Mouse (Mus musculus) hindbrain, embryonic 11.5 days (tissue): ENCODE data around the gene Csf1. TPM values are rescaled to one million over a fixed set of nuclear protein-coding genes. Genes with fewer than 3 reads are reported as not detected.

Experiments used
- ATAC-seq: fragments of 200-750 bp; cut with Nextera tagmentation; 2 replicates; pipeline ENCODE4 v1.8.0; 2017; ENCODE audit warnings: mild to moderate bottlenecking, moderate TSS enrichment, moderate library complexity; ENCODE audit not compliant: low FRiP score
- DNase-seq: peaks from one replicate; pipeline ENCODE4 v3.0.0-alpha.2; 2015; ENCODE audit warnings: low spot score
- H3K27ac ChIP-seq: fragments of 300-500 bp; sonication (generic); 2 replicates; pipeline ENCODE4 v1.5.1; 2014; ENCODE audit warnings: mild to moderate bottlenecking, low read depth, low read length
- H3K27me3 ChIP-seq: fragments of 300-500 bp; sonication (generic); 2 replicates; pipeline ENCODE4 v1.6.1; 2014; ENCODE audit warnings: mild to moderate bottlenecking, low read length, moderate library complexity, mixed read lengths; ENCODE audit not compliant: control insufficient read depth, insufficient read depth
- H3K36me3 ChIP-seq: fragments of 300-500 bp; sonication (generic); 2 replicates; pipeline ENCODE4 v1.6.1; 2014; ENCODE audit warnings: mild to moderate bottlenecking, low read length, moderate library complexity, mixed read lengths; ENCODE audit not compliant: control insufficient read depth, insufficient read depth
- H3K4me1 ChIP-seq: fragments of 300-500 bp; sonication (generic); replicated peaks from 2 replicates; pipeline ENCODE4 v1.6.1; 2014; ENCODE audit warnings: low read length, mixed read lengths; ENCODE audit not compliant: control insufficient read depth, insufficient read depth
- H3K4me2 ChIP-seq: fragments of 300-500 bp; sonication (generic); replicated peaks from 2 replicates; pipeline ENCODE4 v1.6.1; 2014; ENCODE audit warnings: mild to moderate bottlenecking, low read depth, low read length
- H3K4me3 ChIP-seq: fragments of 300-500 bp; sonication (generic); 2 replicates; pipeline ENCODE4 v1.5.1; 2014; ENCODE audit warnings: low read depth, low read length
- H3K9ac ChIP-seq: fragments of 300-500 bp; sonication (generic); 2 replicates; pipeline ENCODE4 v1.6.1; 2014; ENCODE audit warnings: low read depth, low read length
- H3K9me3 ChIP-seq: fragments of 300-500 bp; sonication (generic); 2 replicates; pipeline ENCODE4 v1.6.1; 2016; ENCODE audit warnings: low read length; ENCODE audit not compliant: control insufficient read depth
- WGBS: fragments of 180-500 bp; shearing (Covaris S2); extraction: QIAGEN DNeasy Blood & Tissue Kit; methylation state at CpG from one replicate; pipeline ENCODE4 v1.1.7; 2014; 5-methylcytosine and 5-hydroxymethylcytosine counted together
- polyA plus RNA-seq: library from polyadenylated mRNA; unstranded; fragments of >200 nt; fragmentation: Nextera tagmentation; extraction: Ambion mirVana; gene quantifications from 2 replicates; pipeline ENCODE4 v1.2.1, GENCODE M21; 2014

The Csf1 gene
- polyA plus RNA-seq, 1 experiment from 2014 or later: 5.3 TPM

DNA sequence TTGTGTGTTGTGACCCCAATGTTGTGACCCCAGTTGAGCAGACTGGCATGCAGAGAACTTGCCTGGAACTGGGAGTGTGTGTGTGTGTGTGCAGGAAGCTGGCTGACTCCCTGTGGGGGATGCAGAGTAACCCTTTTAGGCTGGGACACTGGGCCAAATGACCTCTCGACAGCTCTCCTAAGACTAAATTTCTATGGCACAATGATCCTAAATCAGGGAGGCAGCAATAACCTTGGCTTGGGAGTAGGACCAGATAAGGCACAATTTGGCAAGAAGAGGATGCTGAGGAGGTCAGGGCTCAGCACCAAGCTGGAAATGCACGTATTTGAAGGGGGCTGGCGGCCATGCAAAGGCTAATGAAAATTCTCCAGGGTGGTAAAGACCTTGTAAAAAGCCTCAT, 14.2 kb downstream of the Csf1 start:
- no peak overlapping the region for H3K4me2 ChIP-seq
- no peaks in the 10 kb centered on the region for H3K27me3 ChIP-seq
- no peak overlapping the region for H3K4me3 ChIP-seq
- DNase-seq (no peak), ATAC-seq (no peak)
- 81% methylated on average over 3 of the region's 3 CpGs for WGBS
- H3K4me1 ChIP-seq: peaks cover 4% of the 10 kb centered on the region; the same call in 1 of the 2 replicates
- no peaks in the 10 kb centered on the region for H3K9me3 ChIP-seq
- no peaks in the 10 kb centered on the region for H3K36me3 ChIP-seq
- no peak overlapping the region for H3K27ac ChIP-seq
- H3K9ac ChIP-seq: no peak overlapping the region

DNA sequence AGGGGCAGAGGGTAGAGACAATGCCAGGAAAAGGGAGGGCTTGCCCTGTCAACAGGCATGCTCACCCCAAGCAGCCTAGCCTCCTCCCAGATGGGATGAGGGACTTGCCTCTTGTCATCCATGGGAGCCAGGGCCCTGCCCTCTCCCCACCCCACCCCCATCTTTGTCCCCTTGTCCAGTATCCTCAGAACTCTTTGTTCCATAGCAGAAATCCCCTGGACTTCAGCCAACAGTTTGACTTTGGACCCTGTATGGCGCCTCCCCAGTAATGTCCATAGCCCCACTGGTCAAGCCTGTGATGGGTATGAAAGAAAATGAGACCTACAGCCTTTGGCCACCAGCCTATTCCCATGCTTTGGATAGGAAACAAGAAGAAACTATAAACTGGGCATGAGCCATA, 16.6 kb downstream of the Csf1 start:
- Histone ChIP-seq H3K4me2 (no peak overlapping the region), H3K9ac (no peak overlapping the region), H3K27me3 (no peaks in the 10 kb centered on the region), H3K27ac (no peak overlapping the region), H3K9me3 (no peaks in the 10 kb centered on the region), H3K4me3 (no peak overlapping the region), H3K36me3 (no peaks in the 10 kb centered on the region), H3K4me1 (peaks cover 10% of the 10 kb centered on the region)
- ATAC-seq (no peak), DNase-seq (no peak)
- 95% methylated on average over 1 of the region's 1 CpGs for WGBS

DNA sequence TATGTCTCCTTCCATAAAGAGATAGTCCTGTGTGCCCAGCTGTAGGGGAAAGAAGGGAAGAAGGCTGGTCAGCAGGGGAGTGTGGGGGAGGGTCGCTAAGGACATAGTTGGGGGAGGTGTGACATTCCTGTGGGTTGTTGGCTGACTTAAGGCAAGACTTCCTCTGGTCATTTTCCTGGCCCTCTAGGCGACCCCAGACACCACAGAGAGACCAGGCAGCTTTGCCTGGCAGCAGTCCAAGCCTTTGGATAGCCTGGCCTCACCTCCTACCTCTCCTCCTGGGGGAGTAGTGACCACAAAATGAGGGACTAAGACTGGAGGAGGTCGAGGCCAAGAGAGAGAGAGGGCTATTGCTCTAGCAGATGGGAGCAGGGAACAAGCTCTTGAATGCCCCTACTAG, 17.2 kb downstream of the Csf1 start:
- no peak for ATAC-seq
- no peaks in the 10 kb centered on the region for H3K27me3 ChIP-seq
- H3K9ac ChIP-seq: no peak overlapping the region
- no peak overlapping the region for H3K4me3 ChIP-seq
- H3K4me2 ChIP-seq: no peak overlapping the region
- no peaks in the 10 kb centered on the region for H3K36me3 ChIP-seq
- H3K27ac ChIP-seq: no peak overlapping the region
- WGBS: 35% methylated on average over 3 of the region's 3 CpGs
- no peak for DNase-seq
- H3K9me3 ChIP-seq: no peaks in the 10 kb centered on the region
- peaks cover 10% of the 10 kb centered on the region for H3K4me1 ChIP-seq

DNA sequence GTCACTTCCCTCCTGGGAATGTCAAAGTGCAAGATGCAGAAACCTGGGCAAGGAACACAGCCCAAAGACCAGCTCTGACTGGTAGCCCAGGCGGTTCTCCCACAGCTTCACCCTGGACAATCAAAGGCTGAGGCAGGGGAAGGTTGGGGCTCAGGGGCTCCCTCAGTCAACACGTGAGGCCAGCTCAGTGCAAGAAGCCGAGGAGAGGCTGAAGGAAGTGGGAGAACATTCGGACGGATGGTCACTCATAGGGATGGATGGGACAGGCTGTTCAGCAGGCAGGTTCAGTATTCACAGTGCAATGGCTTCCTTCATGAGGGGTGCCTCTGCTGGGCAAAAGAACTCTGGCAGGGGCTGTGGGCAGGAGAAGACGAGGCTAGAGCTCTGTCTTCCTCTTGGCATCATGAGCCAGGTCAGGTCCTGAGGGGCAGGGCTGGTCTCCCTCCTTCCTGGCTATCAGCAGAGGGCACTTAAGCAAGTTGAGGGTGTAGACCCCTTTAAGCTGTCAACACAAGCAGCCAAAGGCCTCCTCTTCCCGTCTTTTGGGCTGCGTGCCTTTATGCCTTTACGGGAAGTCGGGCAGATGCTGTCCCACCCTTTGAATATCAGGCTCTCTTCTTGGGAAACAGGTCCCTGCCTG, 18.1 kb downstream of the Csf1 start:
- H3K36me3 ChIP-seq: no peaks in the 10 kb centered on the region
- ATAC-seq (no peak), DNase-seq (no peak)
- WGBS: 91% methylated on average over 10 of the region's 10 CpGs
- peaks cover 10% of the 10 kb centered on the region for H3K4me1 ChIP-seq
- no peaks in the 10 kb centered on the region for H3K27me3 ChIP-seq
- no peak overlapping the region for H3K27ac ChIP-seq
- no peaks in the 10 kb centered on the region for H3K9me3 ChIP-seq
- H3K9ac ChIP-seq: no peak overlapping the region
- H3K4me3 ChIP-seq: no peak overlapping the region
- H3K4me2 ChIP-seq: no peak overlapping the region

DNA sequence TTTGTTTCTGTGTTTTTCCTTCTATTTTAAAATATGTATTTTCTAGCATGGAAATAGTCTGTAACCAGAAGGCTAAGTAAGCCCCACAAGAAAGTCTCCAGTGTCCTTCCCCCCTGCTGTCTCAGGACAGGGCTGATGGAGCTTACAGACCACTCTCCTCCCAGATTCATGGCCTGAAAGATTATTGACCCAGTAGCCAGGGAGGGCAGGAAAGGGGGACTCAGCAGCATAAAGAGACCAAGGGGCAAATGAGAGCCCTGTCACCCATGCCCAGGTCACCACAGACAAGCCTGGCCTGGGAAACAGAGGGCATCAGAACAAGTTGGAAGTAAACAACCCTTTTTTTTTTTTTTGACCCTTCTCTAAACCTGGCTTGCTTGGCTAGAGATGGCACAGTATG, 18.9 kb downstream of the Csf1 start:
- H3K9me3 ChIP-seq: no peaks in the 10 kb centered on the region
- ATAC-seq (no peak), DNase-seq (no peak)
- H3K9ac ChIP-seq: 0 out of 2 replicates have a peak overlapping the region, but pooled peaks have one; percentile 11
- peaks cover 10% of the 10 kb centered on the region for H3K4me1 ChIP-seq
- no peaks in the 10 kb centered on the region for H3K36me3 ChIP-seq
- H3K4me3 ChIP-seq: no peak overlapping the region
- H3K4me2 ChIP-seq: no peak overlapping the region
- no peaks in the 10 kb centered on the region for H3K27me3 ChIP-seq
- peak overlapping the region; percentile 69; the same call in 1 of the 2 replicates for H3K27ac ChIP-seq

DNA sequence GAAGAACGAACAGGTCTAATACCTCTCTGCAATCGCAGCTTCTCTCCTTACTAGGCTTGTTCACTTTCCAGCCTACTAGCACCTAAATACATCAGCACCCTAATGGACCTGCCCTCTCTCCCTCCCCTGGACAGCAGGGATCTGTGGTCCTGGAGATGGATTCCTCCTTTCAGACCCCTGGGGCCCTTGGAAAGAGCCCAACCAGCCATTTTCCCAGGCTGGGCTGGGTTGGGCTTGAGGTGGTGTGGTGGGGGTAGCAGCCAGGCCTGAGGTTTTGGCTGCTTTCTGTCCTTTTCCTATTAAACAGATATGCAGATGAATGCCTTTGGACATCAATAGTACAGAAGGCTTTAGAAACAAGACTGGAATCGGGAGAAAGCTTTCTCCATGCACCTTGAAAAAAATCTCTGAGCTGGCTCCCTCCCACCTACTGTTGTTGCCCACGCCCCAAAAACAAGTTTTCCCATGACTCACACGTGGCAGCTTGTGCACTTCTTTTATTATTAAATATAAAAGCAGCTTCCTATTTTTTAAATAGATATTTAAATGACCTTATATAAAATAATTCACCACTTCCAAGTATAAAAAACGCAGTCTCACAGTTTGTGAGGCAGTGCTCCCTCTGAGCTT, 19.6 kb downstream of the Csf1 start:
- 12% methylated on average over 6 of the region's 6 CpGs for WGBS
- Histone ChIP-seq H3K27ac (peak overlapping the region; percentile 69), H3K4me2 (no peak overlapping the region), H3K36me3 (no peaks in the 10 kb centered on the region), H3K9ac (no peak overlapping the region), H3K9me3 (no peaks in the 10 kb centered on the region), H3K27me3 (no peaks in the 10 kb centered on the region), H3K4me1 (peaks cover 10% of the 10 kb centered on the region), H3K4me3 (no peak overlapping the region)
- DNase-seq (peak; percentile 94), ATAC-seq (peak; percentile 89)

DNA sequence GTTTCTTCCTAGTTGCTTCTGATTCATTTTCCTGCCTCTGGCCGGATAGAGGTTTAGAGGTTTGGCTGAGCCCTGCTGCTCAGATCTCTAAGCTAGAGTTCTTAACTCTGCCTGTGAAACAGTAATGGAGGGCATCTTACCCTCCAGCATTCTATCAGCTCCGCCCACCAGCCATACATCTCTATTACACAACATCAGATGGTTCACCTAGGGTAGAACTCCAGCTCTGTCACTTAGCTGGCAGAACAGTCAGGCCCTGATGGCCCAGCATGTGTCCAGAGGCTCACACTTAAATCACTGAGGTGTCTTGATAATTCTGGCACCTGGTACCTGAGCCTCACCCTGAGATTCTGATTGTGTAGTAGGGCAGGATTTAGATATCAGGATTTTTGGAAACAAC, 20.3 kb downstream of the Csf1 start:
- ATAC-seq (peak; percentile 2; the same call in 1 of the 2 replicates), DNase-seq (peak; percentile 12)
- Histone ChIP-seq H3K4me2 (no peak overlapping the region), H3K9ac (no peak overlapping the region), H3K27ac (no peak overlapping the region), H3K4me1 (peaks cover 10% of the 10 kb centered on the region), H3K4me3 (no peak overlapping the region), H3K9me3 (no peaks in the 10 kb centered on the region), H3K36me3 (no peaks in the 10 kb centered on the region), H3K27me3 (no peaks in the 10 kb centered on the region)
- 86% methylated on average over 2 of the region's 2 CpGs for WGBS

DNA sequence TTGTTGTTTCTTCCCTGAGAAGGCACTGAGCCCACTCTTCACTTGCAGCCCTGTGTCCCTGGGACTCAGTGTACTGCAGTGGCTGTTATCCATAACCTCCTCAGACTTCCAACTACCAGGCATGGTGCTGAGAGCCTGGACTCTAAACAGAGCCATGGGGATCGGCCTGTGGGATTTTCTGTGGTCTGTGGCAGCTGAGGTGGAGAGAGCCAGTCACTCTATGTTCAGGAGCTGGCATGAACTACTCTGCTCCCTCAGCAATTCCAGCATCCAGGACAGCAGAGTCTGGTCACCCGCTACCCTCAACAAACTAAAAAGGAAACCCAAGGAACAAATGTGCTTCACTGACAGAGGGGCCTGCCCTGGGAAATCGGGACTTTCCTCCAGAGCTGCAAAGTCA, 20.8 kb downstream of the Csf1 start:
- ATAC-seq (no peak), DNase-seq (no peak)
- H3K4me2 ChIP-seq: no peak overlapping the region
- no peaks in the 10 kb centered on the region for H3K36me3 ChIP-seq
- H3K4me3 ChIP-seq: no peak overlapping the region
- no peak overlapping the region for H3K9ac ChIP-seq
- H3K9me3 ChIP-seq: no peaks in the 10 kb centered on the region
- no peak overlapping the region for H3K27ac ChIP-seq
- H3K4me1 ChIP-seq: peaks cover 10% of the 10 kb centered on the region
- 81% methylated on average over 3 of the region's 3 CpGs for WGBS
- H3K27me3 ChIP-seq: no peaks in the 10 kb centered on the region

DNA sequence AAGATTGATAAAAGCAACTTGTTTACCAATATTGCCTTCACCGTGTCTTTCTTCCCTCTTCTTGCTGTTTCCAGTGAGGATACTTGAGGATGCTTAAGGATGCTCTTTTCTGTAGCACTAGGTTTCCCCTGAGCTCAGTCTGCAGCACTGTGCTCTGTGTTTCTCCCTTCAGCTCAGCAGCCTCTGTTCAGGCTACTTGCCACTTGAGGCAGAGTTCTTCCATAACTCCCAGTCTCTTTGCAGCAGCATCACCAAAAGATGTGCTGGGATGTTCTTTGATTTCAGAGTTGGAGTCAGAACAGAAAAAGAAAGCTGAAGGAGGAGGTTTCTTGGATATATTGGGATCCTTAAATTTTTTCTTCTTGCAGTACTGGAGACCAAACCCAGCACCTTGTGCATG, 21.6 kb downstream of the Csf1 start:
- Histone ChIP-seq H3K27me3 (no peaks in the 10 kb centered on the region), H3K36me3 (no peaks in the 10 kb centered on the region), H3K4me3 (no peak overlapping the region), H3K27ac (no peak overlapping the region), H3K9me3 (no peaks in the 10 kb centered on the region), H3K4me2 (no peak overlapping the region), H3K4me1 (peaks cover 10% of the 10 kb centered on the region), H3K9ac (no peak overlapping the region)
- ATAC-seq (no peak), DNase-seq (no peak)
- 83% methylated on average over 1 of the region's 1 CpGs for WGBS
